Mouse (Mus musculus): ENCODE data around the gene Gm14326. TPM values are rescaled to one million over a fixed set of nuclear protein-coding genes. Genes with fewer than 3 reads are reported as not detected.

Gene Gm14326
- 10 to 100 TPM in 1 of 2 experiments, 1 to 10 TPM in 1; 8.3 to 10.1 TPM for polyA plus RNA-seq (2017; shearing (Covaris generic))

DNA sequence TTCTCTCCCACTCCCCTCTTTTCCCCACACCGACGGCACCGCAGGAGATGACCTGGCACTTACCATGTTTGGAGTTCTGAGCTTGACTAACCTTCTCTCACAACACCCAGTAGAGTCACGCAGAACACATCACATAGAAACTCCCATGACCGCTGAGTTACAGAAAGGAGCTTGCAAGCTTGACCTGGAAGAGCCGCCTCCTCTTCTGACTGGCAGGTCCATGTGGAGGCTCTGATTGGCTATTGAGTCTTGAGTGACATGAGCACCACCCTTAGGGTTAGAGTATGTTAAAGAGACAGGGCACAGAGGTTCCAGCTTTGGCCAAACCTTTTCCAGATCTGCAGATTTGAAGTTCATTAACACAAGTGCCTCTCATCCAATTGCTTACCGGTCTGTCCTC is at the start of gene Gm14326:
Gene Gm14326, minus strand, starts transcription at position 153 of the 400 bp plus-strand sequence.

GRCm38 (mm10) chr2:177925563-177926103 is 31.5 kb downstream of the Gm14326 start, which contains the start of gene Zfp972:
TSS of gene Zfp972 (minus strand) at chr2:177925613.

GRCm38 (mm10) chr2:177897046-177897578 is 60.0 kb downstream of the Gm14326 start, which contains the start of gene Gm14327:
TSS of gene Gm14327 (plus strand) at chr2:177897096.

Other genes with a start within 250 kb of the Gm14326 start
- gene Gm14322, start 198.0 kb downstream of the Gm14326 start, polyA plus RNA-seq (2017; shearing (Covaris generic)) = not detected
- gene Gm14325, start 117.0 kb downstream of the Gm14326 start, polyA plus RNA-seq (2017; shearing (Covaris generic)) = 10 to 100 TPM in 1 of 2 experiments, 1 to 10 TPM in 1; 9.4 to 10.0 TPM
- not detected for gene Gm14327, start 60.2 kb downstream of the Gm14326 start, polyA plus RNA-seq (2017; shearing (Covaris generic))
- gene Zfp972, start 31.7 kb downstream of the Gm14326 start, polyA plus RNA-seq (2017; shearing (Covaris generic)) = under 1 TPM; 0.92 to 0.97 TPM
- gene Zfp971, start 66.0 kb upstream of the Gm14326 start, polyA plus RNA-seq (2017; shearing (Covaris generic)) = 1 to 10 TPM; 8.5 to 10.0 TPM
- gene Zfp931, start 121.2 kb upstream of the Gm14326 start, polyA plus RNA-seq (2017; shearing (Covaris generic)) = 10 to 100 TPM in 1 of 2 experiments, 1 to 10 TPM in 1; 8.6 to 10.7 TPM
- gene Phactr3, start 161.7 kb upstream of the Gm14326 start, polyA plus RNA-seq (2017; shearing (Covaris generic)) = under 1 TPM in 1 of 2 experiments, not detected in 1; 0.92 TPM

Measured in activated CD4-positive, CD25-positive, alpha-beta regulatory T cell (primary cell).